Mouse (Mus musculus): ENCODE data around the gene Clca3a1.

Gene Clca3a1

DNA sequence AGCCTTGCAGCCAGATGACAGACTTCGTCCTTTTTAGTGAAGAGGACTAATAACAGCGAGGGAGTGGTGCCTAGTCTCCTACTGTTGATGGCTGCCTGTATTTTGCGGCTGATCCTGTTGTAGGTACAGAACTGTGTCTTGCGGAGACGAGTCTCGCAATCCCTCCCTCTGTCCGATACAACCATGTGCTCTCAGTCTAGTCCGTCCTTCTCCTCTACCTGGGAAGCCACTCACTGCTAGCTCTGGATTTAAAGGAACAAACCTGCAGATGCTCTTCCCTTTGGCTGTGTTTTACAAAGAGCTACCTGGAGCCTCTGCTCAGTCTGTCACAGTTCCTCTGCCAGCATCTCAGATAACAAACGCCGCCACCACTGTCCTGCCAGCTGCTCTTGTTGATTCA lies 66.7 kb downstream of the Clca3a1 start:
- ChIA-PET POLR2A (interaction anchor here in 1 of 4 experiments (1.0 kb wide), 1 partner anchor 124 kb away, joined by 3 read pairs; the partner anchor contains the start of genes Hs2st1 and Selenof), CTCF (interaction anchor here in 3 of 4 experiments (0.6 to 1.3 kb wide), 3 partner anchors 26 to 862 kb away, joined by 5 to 7 read pairs (median 6); partner anchors contain the start of gene Sh3glb1 (in 2 of the 3))

DNA sequence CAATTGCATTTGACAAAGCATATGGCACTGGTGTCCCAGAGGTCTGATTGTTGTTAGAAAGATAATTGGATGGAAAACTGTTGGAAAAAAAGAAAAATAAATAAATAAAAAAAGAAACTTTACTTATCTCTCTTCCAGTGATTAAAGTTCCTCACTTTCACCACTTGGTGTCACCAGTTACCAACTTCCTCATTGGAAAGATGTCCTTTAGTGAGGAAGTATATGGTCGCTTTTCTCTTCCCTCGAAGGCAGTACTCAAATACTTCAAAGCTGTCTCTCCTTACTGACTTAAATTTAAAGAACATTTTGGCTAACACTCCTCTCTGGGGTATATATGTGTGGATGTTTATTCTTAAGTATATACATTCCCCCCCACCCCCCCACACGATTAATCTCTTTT lies 68.7 kb downstream of the Clca3a1 start:
- CTCF ChIA-PET, result interaction anchor here in 3 of 4 experiments (0.5 to 0.7 kb wide), 6 partner anchors 28 to 1309 kb away, joined by 3 to 8 read pairs (median 4); no protein-coding TSS in a partner anchor
- POLR2A ChIA-PET, result interaction anchor here in 1 of 4 experiments (0.8 to 1.0 kb wide), 2 partner anchors 9 to 26 kb away, joined by 3 read pairs; no protein-coding TSS in a partner anchor

DNA sequence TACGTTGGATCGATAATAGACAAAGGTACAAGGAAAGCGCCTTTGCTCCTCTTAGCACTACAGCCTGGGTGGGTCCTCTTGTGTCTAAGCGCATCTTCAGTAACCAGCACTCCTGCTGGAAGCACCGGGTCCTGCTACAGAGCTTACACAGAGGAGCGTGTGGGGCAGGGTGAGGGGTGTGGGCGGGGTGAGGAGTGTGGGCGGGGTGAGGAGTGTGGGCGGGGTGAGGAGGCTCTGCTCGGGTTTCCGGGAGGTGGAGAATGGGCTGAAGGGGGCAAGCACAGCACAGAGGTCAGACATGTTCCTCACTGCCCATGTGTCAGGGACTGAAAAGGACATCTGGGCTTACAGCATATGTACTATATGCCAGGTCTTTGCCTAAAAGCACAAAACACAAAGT lies 71.5 kb downstream of the Clca3a1 start:
- ChIA-PET POLR2A (interaction anchor here (0.6 to 1.6 kb wide), 12 partner anchors 8 to 475 kb away, joined by 3 to 11 read pairs (median 3); partner anchors contain the start of genes Hs2st1 (in 2 of the 4), Selenof (in 2 of the 4) and Sh3glb1 (in 2 of the 4)), CTCF (interaction anchor here in 2 of 4 experiments (0.6 to 1.8 kb wide), 8 partner anchors 9 to 936 kb away, joined by 3 to 10 read pairs (median 4); partner anchors contain the start of gene Sh3glb1 (in 1 of the 2))

DNA sequence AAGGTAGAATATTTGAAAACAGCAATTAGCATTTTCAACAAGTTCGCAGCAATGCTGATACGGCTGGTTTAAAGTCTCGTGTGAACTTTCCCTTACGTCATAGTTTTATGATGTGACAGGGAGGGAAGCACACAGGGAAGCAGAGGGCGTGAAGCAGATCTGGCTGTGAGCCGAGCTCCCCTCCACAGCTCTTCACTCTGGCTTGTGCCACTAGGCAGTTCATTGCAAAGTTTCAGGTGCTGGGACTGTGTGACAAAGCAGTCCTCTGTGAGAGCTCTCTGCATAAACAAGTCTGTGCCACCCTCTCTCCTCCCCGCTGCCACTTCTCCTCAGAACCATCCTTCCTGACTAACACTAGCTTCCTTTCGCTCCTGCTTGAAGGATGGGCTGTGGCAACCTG lies 72.5 kb downstream of the Clca3a1 start:
- ChIA-PET CTCF (interaction anchor here in 1 of 4 experiments (0.7 kb wide), 1 partner anchor 22 kb away, joined by 3 read pairs; no protein-coding TSS in a partner anchor), POLR2A (interaction anchor here in 3 of 4 experiments (0.6 to 1.6 kb wide), 5 partner anchors 8 to 626 kb away, joined by 3 to 6 read pairs (median 4); no protein-coding TSS in a partner anchor)

DNA sequence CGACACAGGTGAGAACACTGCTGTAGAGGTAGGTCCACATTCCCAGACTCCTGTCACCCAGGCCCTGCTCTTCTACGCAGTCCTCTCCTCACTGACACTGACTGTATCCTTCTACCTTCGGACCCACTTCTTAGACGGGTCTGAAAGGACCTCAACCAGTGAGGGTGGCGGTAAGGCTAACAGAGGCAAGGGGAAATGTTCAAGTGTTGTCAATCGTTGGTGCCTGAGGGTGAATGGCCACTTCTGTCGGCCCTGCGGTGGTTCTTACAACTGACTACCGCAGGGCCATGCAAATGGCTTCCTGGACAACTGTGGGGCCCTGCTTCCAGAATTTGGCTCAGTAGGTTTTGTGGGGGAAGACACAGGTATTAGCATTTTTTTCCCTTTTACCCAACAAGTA lies 73.2 kb downstream of the Clca3a1 start:
- ChIA-PET POLR2A (interaction anchor here in 1 of 4 experiments (1.6 kb wide), 1 partner anchor 11 kb away, joined by 5 read pairs; no protein-coding TSS in a partner anchor), CTCF (no interaction called here)

DNA sequence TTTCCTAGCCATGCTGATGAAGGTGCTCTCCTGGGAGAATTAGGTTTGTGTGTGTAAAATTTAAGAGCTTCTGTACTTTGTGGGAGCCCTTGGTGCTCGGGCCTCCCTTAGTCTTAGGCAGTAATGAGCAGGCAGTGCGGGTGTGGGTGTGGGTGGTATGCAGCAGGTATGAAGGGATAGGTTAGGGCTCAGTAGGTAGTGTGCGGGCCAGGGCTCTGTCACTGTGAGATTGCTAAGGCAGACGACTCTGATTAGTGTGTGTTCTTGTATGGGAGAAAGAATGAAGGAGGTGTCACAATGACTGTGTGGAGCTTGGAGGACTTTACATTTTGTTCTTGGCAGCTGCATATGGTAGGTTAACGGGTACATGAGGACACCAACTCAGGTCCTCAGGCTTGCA lies 74.6 kb downstream of the Clca3a1 start:
- ChIA-PET POLR2A (interaction anchor here in 1 of 4 experiments (1.9 kb wide), 1 partner anchor 33 kb away, joined by 4 read pairs; no protein-coding TSS in a partner anchor), CTCF (interaction anchor here in 1 of 4 experiments (1.1 kb wide), 1 partner anchor 35 kb away, joined by 3 read pairs; no protein-coding TSS in a partner anchor)

DNA sequence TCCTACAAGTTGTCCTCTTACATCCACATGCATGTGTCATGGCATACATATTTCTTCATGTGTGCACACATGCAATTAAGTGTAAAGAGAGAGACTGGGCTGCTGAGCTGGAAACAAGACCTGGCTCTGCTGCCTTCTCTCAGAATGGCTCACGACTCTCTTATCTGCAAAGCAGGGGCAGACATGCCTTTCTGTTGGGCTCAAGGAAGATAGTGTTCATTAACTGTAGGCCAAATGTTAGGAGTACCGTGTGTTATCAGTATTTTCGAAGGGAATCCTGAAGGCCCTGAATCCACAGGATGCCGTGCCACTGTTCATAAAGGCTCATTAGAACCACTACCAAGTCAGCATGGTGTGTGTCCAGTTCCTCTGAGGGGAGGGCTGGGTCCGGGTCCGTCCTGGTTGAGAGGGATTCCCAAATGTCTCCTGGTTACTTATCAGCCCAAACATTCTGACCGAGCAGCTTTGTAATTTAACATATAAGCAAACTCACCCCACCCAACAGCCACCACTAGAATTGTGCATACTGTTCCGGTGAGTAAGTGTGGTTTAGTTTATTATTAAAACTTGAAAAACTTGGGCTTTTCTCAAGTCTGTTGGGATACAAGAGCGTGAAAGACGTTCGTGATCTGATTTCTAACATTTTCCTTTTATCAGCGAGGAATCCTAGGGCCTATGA lies 77.5 kb downstream of the Clca3a1 start:
- ChIA-PET POLR2A (interaction anchor here in 1 of 4 experiments (1.0 kb wide), 1 partner anchor 9 kb away, joined by 3 read pairs; no protein-coding TSS in a partner anchor), CTCF (no interaction called here)

DNA sequence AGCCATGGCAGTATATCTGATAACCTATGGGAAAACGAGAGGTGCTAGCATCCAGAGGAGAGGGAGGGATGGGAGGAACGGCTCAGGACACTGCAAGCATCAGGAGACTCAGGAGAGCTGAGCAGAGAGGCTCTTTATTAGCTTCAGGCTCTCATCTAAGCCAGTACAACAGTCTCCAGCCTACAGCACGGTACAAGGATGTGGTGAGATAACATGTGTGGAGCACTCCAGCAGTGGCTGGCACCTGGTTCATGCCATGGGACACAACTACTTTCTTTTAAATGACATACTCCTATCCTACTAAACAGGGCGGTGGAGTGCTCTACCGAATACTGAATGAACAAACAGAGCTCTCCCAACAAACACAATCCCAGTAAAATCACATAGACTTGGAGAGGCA lies 79.2 kb downstream of the Clca3a1 start:
- CTCF ChIA-PET, result no interaction called here
- POLR2A ChIA-PET, result interaction anchor here in 2 of 4 experiments (0.5 to 1.2 kb wide), 4 partner anchors 8 to 96 kb away, joined by 3 to 6 read pairs (median 3); no protein-coding TSS in a partner anchor

DNA sequence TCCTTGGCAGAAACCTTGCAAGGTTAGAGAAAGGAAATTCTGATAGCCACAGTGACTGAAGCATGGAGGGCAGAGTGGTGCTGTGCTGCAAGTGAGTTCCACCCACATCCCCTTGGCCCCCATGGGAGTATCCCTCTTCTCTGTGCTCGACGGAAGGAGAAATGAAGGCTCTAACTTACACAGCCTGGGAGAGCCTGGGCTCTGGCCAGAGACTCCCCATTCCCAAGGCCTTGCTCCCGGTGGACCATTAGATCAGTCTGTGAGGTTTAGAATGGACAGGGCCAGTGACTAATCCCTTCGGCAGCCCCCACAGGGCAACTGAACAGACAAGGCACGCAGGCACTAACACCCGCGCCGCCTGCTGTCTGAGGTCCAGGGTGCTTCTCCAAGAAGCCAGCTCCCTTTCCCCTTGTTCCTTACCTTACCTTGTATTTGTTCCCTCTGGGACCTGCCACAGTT lies 81.0 kb downstream of the Clca3a1 start:
- POLR2A ChIA-PET, result interaction anchor here in 2 of 4 experiments (1.1 to 1.9 kb wide), 2 partner anchors 9 to 36 kb away, joined by 3 to 4 read pairs; no protein-coding TSS in a partner anchor
- CTCF ChIA-PET, result interaction anchor here in 1 of 4 experiments (0.8 kb wide), 1 partner anchor 10 kb away, joined by 3 read pairs; no protein-coding TSS in a partner anchor

Data from embryonic stem cell, embryonic (primary cell).